Mouse (Mus musculus) liver, adult (tissue): ENCODE data around the gene Capg.
A peak's percentile ranks its signal among the peaks of the same experiment; 100 is the strongest.

ENCODE experiments used
- GATA4 ChIP-seq: IDR thresholded peaks from 2 replicates; pipeline ENCODE4 v1.6.1; 2014; ENCODE audit warnings: mild to moderate bottlenecking, low read length; ENCODE audit not compliant: insufficient replicate concordance

Capg gene

GRCm38 (mm10) chr6:72550503-72551100, 6.4 kb downstream of the Capg start:
- no peak for TF ChIP-seq GATA4

DNA sequence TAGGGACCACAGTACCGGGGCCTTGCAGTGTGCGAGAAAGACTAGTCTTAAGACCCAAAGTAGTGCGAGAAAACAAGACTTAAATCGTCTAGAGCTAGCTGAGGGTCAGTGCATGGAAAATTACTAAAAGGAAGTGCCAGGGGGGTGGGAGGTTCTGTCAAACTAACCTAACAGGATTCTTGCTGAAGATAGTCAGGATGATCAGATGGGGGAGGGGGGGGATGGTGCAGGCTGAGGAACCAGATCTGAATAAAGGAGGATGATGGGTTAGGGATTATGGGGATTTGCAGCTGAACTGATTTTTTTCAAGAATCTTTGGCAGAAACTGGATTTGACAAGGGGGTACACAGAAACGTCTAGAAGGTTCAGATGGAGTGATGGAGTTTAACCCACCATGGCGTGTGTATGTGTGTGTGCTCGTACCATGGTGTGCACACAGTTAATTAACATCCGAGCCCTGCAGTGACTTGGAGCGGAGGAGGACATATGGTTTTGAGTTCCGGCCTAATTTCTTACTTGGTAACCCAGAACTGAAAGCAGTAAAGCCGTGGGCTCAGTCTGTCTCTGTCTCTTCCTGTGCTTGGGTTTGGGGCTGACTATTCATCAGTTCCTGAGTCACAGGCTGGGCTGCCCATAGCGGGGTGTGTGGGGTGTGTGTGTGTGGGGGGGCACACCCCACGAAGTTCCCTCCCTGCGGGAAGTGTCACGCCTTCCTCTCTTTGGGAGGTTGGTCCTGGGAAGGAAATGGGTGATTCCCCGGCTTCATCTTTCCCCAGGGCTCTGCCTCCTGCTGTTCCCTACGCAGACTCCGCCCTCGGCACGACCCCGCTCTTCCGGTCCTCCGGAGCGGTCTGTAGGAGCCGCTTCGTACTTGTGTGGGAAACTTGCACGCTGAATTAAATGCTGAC, 8.2 kb downstream of the Capg start:
- peak; percentile 28; the same call in 1 of the 2 replicates for TF ChIP-seq GATA4

GRCm38 (mm10) chr6:72553079-72553412, 8.9 kb downstream of the Capg start:
- no peak for TF ChIP-seq GATA4

GRCm38 (mm10) chr6:72560801-72561200, 16.6 kb downstream of the Capg start:
- TF ChIP-seq GATA4, result no peak

GRCm38 (mm10) chr6:72562486-72562885, 18.3 kb downstream of the Capg start:
- no peak for TF ChIP-seq GATA4

- no peak for TF ChIP-seq GATA4
These were observed 18.7 kb downstream of the Capg start for GRCm38 (mm10) chr6:72562894-72563293.

- TF ChIP-seq GATA4, result no peak
These were observed 21.3 kb downstream of the Capg start for GRCm38 (mm10) chr6:72565506-72565905.

- no peak for TF ChIP-seq GATA4
These were observed 21.9 kb downstream of the Capg start for GRCm38 (mm10) chr6:72566044-72566443.

GRCm38 (mm10) chr6:72567508-72567907, 23.3 kb downstream of the Capg start:
- peak; percentile 75; the same call in 1 of the 2 replicates for TF ChIP-seq GATA4

GRCm38 (mm10) chr6:72568736-72569135, 24.5 kb downstream of the Capg start:
- TF ChIP-seq GATA4, result no peak

GRCm38 (mm10) chr6:72570644-72571397, 26.6 kb downstream of the Capg start:
- TF ChIP-seq GATA4, result 0 out of 2 replicates have a peak, but pooled peaks have one; percentile 28

- TF ChIP-seq GATA4, result no peak
These were observed 27.6 kb downstream of the Capg start for GRCm38 (mm10) chr6:72571826-72572225.

DNA sequence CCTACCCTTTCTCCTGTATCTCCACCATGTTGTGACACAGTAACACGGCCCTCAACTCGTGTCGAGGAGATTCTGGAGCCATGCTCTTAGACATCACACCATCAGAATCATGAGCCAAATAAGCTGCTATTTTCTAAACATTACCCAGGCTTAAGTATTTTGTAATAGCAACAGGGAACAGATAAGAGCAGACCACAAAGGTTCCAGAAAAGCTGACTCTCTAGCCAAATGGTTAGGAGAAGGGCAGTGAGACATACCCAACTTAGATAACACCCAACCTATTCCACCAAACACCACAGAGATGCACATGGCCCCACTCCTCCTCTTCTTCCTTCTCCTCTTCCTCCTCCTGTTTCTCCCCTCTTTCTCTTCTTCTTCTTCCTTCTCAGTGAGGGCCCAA, 31.9 kb downstream of the Capg start:
- TF ChIP-seq GATA4, result peak; percentile 68; the same call in 1 of the 2 replicates

- peak; percentile 63 for TF ChIP-seq GATA4
These were observed 37.6 kb downstream of the Capg start for GRCm38 (mm10) chr6:72581625-72582382.
